Mouse (Mus musculus): ENCODE data around the gene Zfand3. TPM values are rescaled to one million over a fixed set of nuclear protein-coding genes. Genes with fewer than 3 reads are reported as not detected.

Zfand3 gene
- total and polyA plus RNA-seq, 3 experiments, result 23.2 to 44.0 (median 23.5) TPM

DNA sequence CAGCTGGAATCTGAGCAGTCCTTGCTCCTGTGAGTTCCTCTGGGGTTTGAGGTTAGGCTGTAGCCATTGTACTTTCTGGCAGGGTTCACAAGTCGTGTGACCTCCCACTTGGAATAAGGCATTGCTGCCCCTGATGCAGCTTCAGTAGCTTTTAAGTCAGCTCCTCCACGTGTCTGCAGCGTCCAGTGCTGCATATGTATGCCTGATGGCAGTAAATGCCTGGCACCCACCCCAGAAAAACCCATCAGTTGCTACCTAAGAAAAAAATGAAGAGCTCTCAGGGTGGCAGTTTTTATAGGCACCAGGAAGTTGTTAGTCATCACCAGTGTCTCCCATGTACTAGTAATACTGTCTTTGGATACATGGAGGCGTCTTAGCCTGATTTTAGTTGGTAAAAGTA, 79.5 kb downstream of the Zfand3 start:
- Histone ChIP-seq H3K4me3 (replicated peaks in 1 of 3; ENCODE audit: low read depth in 2 of 3, low read length in 2 of 3, poor library complexity in 1 of 3) (no peak overlapping the region), H3K36me3 (replicated peaks in 1 of 2; ENCODE audit: control insufficient read depth in 1 of 2, insufficient read depth in 1 of 2, low read length in 1 of 2) (peaks cover 4 to 25% of the 10 kb centered on the region in 2 experiments), H3K27ac (ENCODE audit: insufficient read depth, low read depth) (no peak overlapping the region), H3K4me2 (ENCODE audit: insufficient read depth, low read depth, poor library complexity, severe bottlenecking) (no peak overlapping the region), H3K9ac (ENCODE audit: insufficient read depth, low read depth) (no peak overlapping the region), H3K79me2 (replicated peaks; ENCODE audit: control insufficient read depth, extremely low read depth, insufficient read depth, poor library complexity, severe bottlenecking) (no peaks in the 10 kb centered on the region), H3K27me3 (replicated peaks) (no peaks in the 10 kb centered on the region), H3K9me3 (replicated peaks; ENCODE audit: low read length) (no peaks in the 10 kb centered on the region), H3K4me1 (ENCODE audit: control insufficient read depth in 1 of 2, insufficient read depth in 2 of 2) (peaks cover 3 to 6% of the 10 kb centered on the region in 2 experiments; a peak in 3 of 4 replicates)
- TF ChIP-seq ZKSCAN1 (IDR thresholded peaks at IDR 0.05; ENCODE audit: borderline replicate concordance, low read depth, low read length) (no peak), JUND (conservative IDR thresholded peaks at IDR 0.05; ENCODE audit: low read depth, low read length) (no peak), MAZ (IDR thresholded peaks at IDR 0.05; ENCODE audit: low read depth, low read length) (no peak), E2F4 (IDR thresholded peaks at IDR 0.05; ENCODE audit: insufficient replicate concordance, low read depth, low read length) (no peak), MAX (IDR thresholded peaks at IDR 0.05; ENCODE audit: low read length) (no peak), SMC3 (IDR thresholded peaks at IDR 0.05; ENCODE audit: low read depth, low read length) (no peak), PAX5 (IDR thresholded peaks at IDR 0.05; ENCODE audit: low read length) (no peak), RCOR1 (conservative IDR thresholded peaks at IDR 0.05; ENCODE audit: low read depth, low read length) (no peak), IRF4 (IDR thresholded peaks at IDR 0.05; ENCODE audit: low read depth, low read length) (no peak)
- in situ Hi-C loops (cut with MboI; ENCODE audit: low pct_ligation_motif_present, low pct_unique_long_range_greater_than_20kb, low sequenced_read_pairs) (no loop called here), dilution Hi-C loops (cut with MboI; ENCODE audit: extremely low pct_ligation_motif_present, extremely low pct_unique_long_range_greater_than_20kb, low sequenced_read_pairs) (no loop called here)
- no peak for DNase-seq (ENCODE audit: extremely low read depth)

DNA sequence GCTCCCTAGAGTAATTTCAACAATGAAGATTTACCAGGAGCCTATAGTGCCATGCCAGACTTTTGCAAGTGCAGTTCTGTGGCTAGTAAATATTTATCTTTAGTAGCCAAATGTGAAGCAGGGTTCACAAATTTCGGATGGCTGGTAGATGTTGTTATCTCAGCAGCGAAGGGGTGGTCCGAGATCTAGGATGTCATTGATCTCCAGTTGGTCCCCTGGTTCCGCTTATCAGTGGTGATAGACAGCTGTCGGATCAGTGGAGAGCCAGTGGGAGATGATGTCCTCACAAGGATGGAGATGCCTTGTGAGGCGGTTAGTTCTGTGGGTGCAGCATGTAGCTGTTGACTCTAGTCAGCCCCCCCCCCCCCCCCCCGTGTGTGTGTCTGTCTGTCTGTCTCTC, 82.2 kb downstream of the Zfand3 start:
- TF ChIP-seq MAZ (IDR thresholded peaks at IDR 0.05; ENCODE audit: low read depth, low read length) (no peak), MEF2A (IDR thresholded peaks at IDR 0.05; ENCODE audit: borderline replicate concordance, low read depth, low read length) (no peak), RCOR1 (conservative IDR thresholded peaks at IDR 0.05; ENCODE audit: low read depth, low read length) (no peak), RAD21 (IDR thresholded peaks at IDR 0.05; ENCODE audit: low read depth, low read length) (no peak), MYC (IDR thresholded peaks at IDR 0.05; ENCODE audit: low read depth, low read length) (no peak), ETS1 (conservative IDR thresholded peaks at IDR 0.05; ENCODE audit: low read depth, low read length) (no peak), KAT2A (IDR thresholded peaks at IDR 0.05; ENCODE audit: insufficient replicate concordance, low read length) (no peak), CHD2 (IDR thresholded peaks at IDR 0.05; ENCODE audit: low read length) (no peak), CTCF (conservative IDR thresholded peaks at IDR 0.05 in 1 of 2, IDR thresholded peaks at IDR 0.05 in 1 of 2; ENCODE audit: low read depth in 2 of 2, low read length in 2 of 2) (no peak), ZC3H11A (IDR thresholded peaks at IDR 0.05; ENCODE audit: low read depth, low read length) (no peak), UBTF (IDR thresholded peaks at IDR 0.05; ENCODE audit: low read depth, low read length) (no peak), MAX (IDR thresholded peaks at IDR 0.05; ENCODE audit: low read length) (no peak), CHD1 (IDR thresholded peaks at IDR 0.05; ENCODE audit: low read depth, low read length) (no peak), MXI1 (IDR thresholded peaks at IDR 0.05; ENCODE audit: low read depth, low read length) (no peak), SIN3A (IDR thresholded peaks at IDR 0.05; ENCODE audit: low read length) (no peak)
- H3K9me3 ChIP-seq (replicated peaks; ENCODE audit: low read length), result no peaks in the 10 kb centered on the region
- no peak overlapping the region for H3K9ac ChIP-seq (ENCODE audit: insufficient read depth, low read depth)
- H3K4me3 ChIP-seq (replicated peaks in 1 of 3; ENCODE audit: low read depth in 2 of 3, low read length in 2 of 3, poor library complexity in 1 of 3), result no peak overlapping the region
- H3K36me3 ChIP-seq (replicated peaks in 1 of 2; ENCODE audit: control insufficient read depth in 1 of 2, insufficient read depth in 1 of 2, low read length in 1 of 2), result peaks cover 4 to 21% of the 10 kb centered on the region in 2 experiments
- dilution Hi-C loops (cut with MboI; ENCODE audit: extremely low pct_ligation_motif_present, extremely low pct_unique_long_range_greater_than_20kb, low sequenced_read_pairs), result no loop called here
- in situ Hi-C loops (cut with MboI; ENCODE audit: low pct_ligation_motif_present, low pct_unique_long_range_greater_than_20kb, low sequenced_read_pairs), result no loop called here
- no peaks in the 10 kb centered on the region for H3K27me3 ChIP-seq (replicated peaks)
- no peak overlapping the region for H3K4me2 ChIP-seq (ENCODE audit: insufficient read depth, low read depth, poor library complexity, severe bottlenecking)
- no peaks in the 10 kb centered on the region for H3K79me2 ChIP-seq (replicated peaks; ENCODE audit: control insufficient read depth, extremely low read depth, insufficient read depth, poor library complexity, severe bottlenecking)
- no peak overlapping the region for H3K27ac ChIP-seq (ENCODE audit: insufficient read depth, low read depth)
- peaks cover 3 to 6% of the 10 kb centered on the region in 2 experiments; a peak in 3 of 4 replicates for H3K4me1 ChIP-seq (ENCODE audit: control insufficient read depth in 1 of 2, insufficient read depth in 2 of 2)
- no peak for DNase-seq (ENCODE audit: extremely low read depth)
